Mouse (Mus musculus) lung, postnatal 0 days (tissue): Measurements from ENCODE around the gene Pik3r4.

Source experiments
- CTCF ChIP-seq: IDR thresholded peaks from 2 replicates; pipeline ENCODE4 v1.5.1; 2016; ENCODE audit warnings: antibody characterized with exemption, mild to moderate bottlenecking
- EP300 ChIP-seq: IDR thresholded peaks from 2 replicates; pipeline ENCODE4 v1.6.1; 2016; ENCODE audit warnings: antibody characterized with exemption, mild to moderate bottlenecking, control low read depth

- TF ChIP-seq CTCF (no peak), EP300 (no peak)
These were observed 26.8 kb upstream of the Pik3r4 start for GRCm38 (mm10) chr9:105615952-105616351.
